Mouse (Mus musculus): ENCODE results near the gene Terb2.

The Terb2 gene

GRCm38 (mm10) chr2:122186106-122186505 is at the start of gene Terb2, which contains the start of gene Patl2:
Gene Terb2, plus strand, starts transcription at chr2:122186272.
Gene Patl2, minus strand, starts transcription at chr2:122186189.
- no peak for DNase-seq (ENCODE audit: low read depth, low spot score)

- no peak for DNase-seq (ENCODE audit: low read depth, low spot score)
Observed at GRCm38 (mm10) chr2:122137839-122138465, 48.1 kb upstream of the Terb2 start.

- no peak for DNase-seq (ENCODE audit: low read depth, low spot score)
Observed at GRCm38 (mm10) chr2:122140815-122141214, 45.3 kb upstream of the Terb2 start.

GRCm38 (mm10) chr2:122141332-122141967 is 44.6 kb upstream of the Terb2 start:
- no peak for DNase-seq (ENCODE audit: low read depth, low spot score)

- DNase-seq (ENCODE audit: low read depth, low spot score): no peak
Observed at GRCm38 (mm10) chr2:122143111-122143510, 43.0 kb upstream of the Terb2 start.

- DNase-seq (ENCODE audit: low read depth, low spot score): no peak
Observed at GRCm38 (mm10) chr2:122145756-122146155, 40.3 kb upstream of the Terb2 start.

- no peak for DNase-seq (ENCODE audit: low read depth, low spot score)
Observed at GRCm38 (mm10) chr2:122146687-122147086, 39.4 kb upstream of the Terb2 start.

- peak; percentile 97 for DNase-seq (ENCODE audit: low read depth, low spot score)
Observed at GRCm38 (mm10) chr2:122147508-122148241, 38.4 kb upstream of the Terb2 start, which contains the start of gene B2m. Gene B2m, plus strand, starts transcription at chr2:122147686.

GRCm38 (mm10) chr2:122148242-122148917 is 37.7 kb upstream of the Terb2 start:
- DNase-seq (ENCODE audit: low read depth, low spot score): peak; percentile 51

- no peak for DNase-seq (ENCODE audit: low read depth, low spot score)
Observed at GRCm38 (mm10) chr2:122149316-122149715, 36.8 kb upstream of the Terb2 start.

GRCm38 (mm10) chr2:122149716-122150115 is 36.4 kb upstream of the Terb2 start:
- DNase-seq (ENCODE audit: low read depth, low spot score): no peak

GRCm38 (mm10) chr2:122151221-122151620 is 34.9 kb upstream of the Terb2 start:
- DNase-seq (ENCODE audit: low read depth, low spot score): no peak

GRCm38 (mm10) chr2:122152850-122153249 is 33.2 kb upstream of the Terb2 start:
- no peak for DNase-seq (ENCODE audit: low read depth, low spot score)

GRCm38 (mm10) chr2:122153681-122154365 is 32.2 kb upstream of the Terb2 start:
- no peak for DNase-seq (ENCODE audit: low read depth, low spot score)

- DNase-seq (ENCODE audit: low read depth, low spot score): no peak
Observed at GRCm38 (mm10) chr2:122154479-122154878, 31.6 kb upstream of the Terb2 start.

- no peak for DNase-seq (ENCODE audit: low read depth, low spot score)
Observed at GRCm38 (mm10) chr2:122155292-122155691, 30.8 kb upstream of the Terb2 start.

GRCm38 (mm10) chr2:122156051-122156700 is 29.9 kb upstream of the Terb2 start:
- peak; percentile 14 for DNase-seq (ENCODE audit: low read depth, low spot score)

GRCm38 (mm10) chr2:122157561-122157960 is 28.5 kb upstream of the Terb2 start:
- no peak for DNase-seq (ENCODE audit: low read depth, low spot score)

- peak; percentile 15 for DNase-seq (ENCODE audit: low read depth, low spot score)
Observed at GRCm38 (mm10) chr2:122158362-122158802, 27.7 kb upstream of the Terb2 start.

- no peak for DNase-seq (ENCODE audit: low read depth, low spot score)
Observed at GRCm38 (mm10) chr2:122159667-122160066, 26.4 kb upstream of the Terb2 start.

- peak; percentile 87 for DNase-seq (ENCODE audit: low read depth, low spot score)
Observed at GRCm38 (mm10) chr2:122160680-122161079, 25.4 kb upstream of the Terb2 start, which contains the start of gene Trim69. Gene Trim69, plus strand, starts transcription at chr2:122160700.
